32 mouse cellular contexts compared by ENCODE assay signal in the genomic region with DNA sequence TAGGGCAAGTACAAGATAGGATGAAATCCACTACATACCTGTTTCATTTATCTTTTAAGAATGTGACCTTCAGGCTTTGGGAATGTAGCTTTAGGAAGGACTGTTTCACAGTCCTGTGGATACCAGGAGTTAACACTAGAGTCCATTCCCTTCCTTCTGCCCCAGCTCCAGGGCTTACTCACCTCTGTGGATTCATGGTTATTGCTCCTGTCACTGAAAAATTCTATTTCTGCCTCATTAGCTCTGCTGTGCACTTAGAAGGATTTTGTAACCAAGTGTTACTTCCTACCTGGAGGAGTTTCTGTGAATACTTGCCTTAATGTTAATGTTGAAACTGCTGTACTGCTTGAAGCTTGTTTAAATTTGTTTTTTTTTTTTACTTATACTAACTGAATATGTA.
"Had no signal": no experiment of that assay in that cellular context is flagged by ENCODE, and none has a peak within 500 bp of the region (broad histone marks: within the 10 kb centered on the region; RNA-seq: fewer than 3 reads in every experiment).

No protein-coding gene starts in this region.

- H3K4me3 ChIP-seq: heart, adult 2 months; heart, embryonic 10.5 days; heart, embryonic 12.5 days; heart, embryonic 13.5 days; heart, embryonic 15.5 days; hindbrain, embryonic 10.5 days; hindbrain, embryonic 12.5 days; hindbrain, embryonic 13.5 days; hindbrain, embryonic 15.5 days; intestine, embryonic 15.5 days; layer of hippocampus, adult 2 months; left cerebral cortex, adult 2 months had no signal

- H3K27me3 ChIP-seq: heart, embryonic 12.5 days; heart, embryonic 13.5 days; heart, embryonic 15.5 days; hindbrain, embryonic 12.5 days; hindbrain, embryonic 13.5 days; hindbrain, embryonic 15.5 days; intestine, embryonic 15.5 days had no signal

- H3K27ac ChIP-seq: heart, adult 2 months; heart, embryonic 10.5 days; heart, embryonic 13.5 days; heart, embryonic 15.5 days; hindbrain, embryonic 10.5 days; hindbrain, embryonic 12.5 days; hindbrain, embryonic 13.5 days; hindbrain, embryonic 14.5 days; hindbrain, embryonic 15.5 days; hindbrain, postnatal 0 days; intestine, embryonic 15.5 days; layer of hippocampus, adult 2 months; left cerebral cortex, adult 2 months had no signal

- H3K36me3 ChIP-seq: heart, embryonic 10.5 days; heart, embryonic 12.5 days; heart, embryonic 13.5 days; heart, embryonic 15.5 days; hindbrain, embryonic 10.5 days; hindbrain, embryonic 12.5 days; hindbrain, embryonic 13.5 days; hindbrain, embryonic 15.5 days; intestine, embryonic 15.5 days had no signal

- H3K4me1 ChIP-seq: heart, embryonic 10.5 days; heart, embryonic 12.5 days; heart, embryonic 13.5 days; heart, embryonic 15.5 days; hindbrain, embryonic 10.5 days; hindbrain, embryonic 12.5 days; hindbrain, embryonic 13.5 days; hindbrain, embryonic 15.5 days; intestine, embryonic 15.5 days had no signal

- H3K9me3 ChIP-seq: heart, embryonic 10.5 days; heart, embryonic 12.5 days; heart, embryonic 13.5 days; heart, embryonic 15.5 days; hindbrain, embryonic 10.5 days; hindbrain, embryonic 12.5 days; hindbrain, embryonic 13.5 days; hindbrain, embryonic 15.5 days; intestine, embryonic 15.5 days had no signal

- DNase-seq: heart, adult 2 months; heart, postnatal 10 days; heart, postnatal 14 days; heart, postnatal 36 days; heart, postnatal 4 days; kidney, adult 18-20 months; kidney, adult 2 months; kidney, adult 8-10 months; kidney, postnatal 10 days; kidney, postnatal 14 days; kidney, postnatal 25 days; kidney, postnatal 4 days; layer of hippocampus, adult 9-11 months; layer of hippocampus, postnatal 36 days had no signal

- H3K4me2 ChIP-seq: heart, embryonic 11.5 days; heart, embryonic 12.5 days; heart, embryonic 13.5 days; heart, embryonic 15.5 days; hindbrain, embryonic 12.5 days; hindbrain, embryonic 13.5 days; hindbrain, embryonic 14.5 days; hindbrain, embryonic 15.5 days; intestine, embryonic 15.5 days had no signal

- ATAC-seq: hindbrain, embryonic 16.5 days; hindbrain, postnatal 0 days; inflammation-experienced regulatory T-cells, adult 6 months; intestine, embryonic 15.5 days; intestine, embryonic 16.5 days; intestine, postnatal 0 days had no signal

- H3K9ac ChIP-seq: heart, embryonic 12.5 days; heart, embryonic 13.5 days; heart, embryonic 15.5 days; hindbrain, embryonic 12.5 days; hindbrain, embryonic 13.5 days; hindbrain, embryonic 14.5 days; hindbrain, embryonic 15.5 days; intestine, embryonic 15.5 days had no signal
